Comparison of ENCODE assay signal across 7 mouse cellular contexts in genomic region chr1:182553649-182554375, GRCm38 (mm10). TPM values are rescaled to one million over a fixed set of nuclear protein-coding genes. Genes with fewer than 3 reads are reported as not detected.
DNase-seq lines count a peak whose midpoint lies in the region; TF ChIP-seq lines count a peak whose summit lies in the region.

No protein-coding gene starts in this region.

- no peaks in the 10 kb centered on the region for H3K36me3 ChIP-seq in CH12.LX (replicated peaks in 1 of 2; ENCODE audit: control insufficient read depth in 1 of 2, insufficient read depth in 1 of 2, low read length in 1 of 2)

- dilution Hi-C loops in CH12.LX (cut with MboI; ENCODE audit: extremely low pct_ligation_motif_present, extremely low pct_unique_long_range_greater_than_20kb, low sequenced_read_pairs), result no loop called here

- TF ChIP-seq EP300 in CH12.LX (IDR thresholded peaks at IDR 0.05; ENCODE audit: low read length), result no peak

- H3K4me3 ChIP-seq in CH12.LX (replicated peaks in 1 of 3; ENCODE audit: low read depth in 2 of 3, low read length in 2 of 3, poor library complexity in 1 of 3), result no peak overlapping the region

- H3K4me1 ChIP-seq in CH12.LX (ENCODE audit: control insufficient read depth in 1 of 2, insufficient read depth in 2 of 2), result no peaks in the 10 kb centered on the region

- no peak overlapping the region for H3K27ac ChIP-seq in CH12.LX (ENCODE audit: insufficient read depth, low read depth)

- intact Hi-C loops in heart, postnatal 10 days (cut with DNase I), result loop anchor here (1.0 kb wide), 1 partner anchor 406 kb away; no protein-coding TSS in a partner anchor

- no peaks in the 10 kb centered on the region for H3K27me3 ChIP-seq in CH12.LX (replicated peaks)

- peak; percentile 24 to 83 for TF ChIP-seq CTCF in CH12.LX (conservative IDR thresholded peaks at IDR 0.05 in 1 of 2, IDR thresholded peaks at IDR 0.05 in 1 of 2; ENCODE audit: low read depth in 2 of 2, low read length in 2 of 2)

- no peaks in the 10 kb centered on the region for H3K79me2 ChIP-seq in CH12.LX (replicated peaks; ENCODE audit: control insufficient read depth, extremely low read depth, insufficient read depth, poor library complexity, severe bottlenecking)

- TF ChIP-seq POLR2A in CH12.LX (IDR thresholded peaks at IDR 0.05; ENCODE audit: low read depth, low read length), result no peak

- peak; percentile 78 for TF ChIP-seq RAD21 in CH12.LX (IDR thresholded peaks at IDR 0.05; ENCODE audit: low read depth, low read length)

- no peak overlapping the region for H3K9ac ChIP-seq in CH12.LX (ENCODE audit: insufficient read depth, low read depth)

- no peaks in the 10 kb centered on the region for H3K9me3 ChIP-seq in CH12.LX (replicated peaks; ENCODE audit: low read length)

- in situ Hi-C loops in CH12.LX (cut with MboI; ENCODE audit: low pct_ligation_motif_present, low pct_unique_long_range_greater_than_20kb, low sequenced_read_pairs), result loop anchor here (25.0 kb wide), 2 partner anchors 233 to 708 kb away; no protein-coding TSS in a partner anchor

- H3K4me2 ChIP-seq in CH12.LX (ENCODE audit: insufficient read depth, low read depth, poor library complexity, severe bottlenecking), result no peak overlapping the region

- DNase-seq in CH12.LX (ENCODE audit: extremely low read depth), result peak; percentile 52
- DNase-seq in adrenal gland, adult 18-20 months (ENCODE audit: low spot score in 2 of 2), result peak; percentile 46 to 53
- DNase-seq in embryo, embryonic 9.5 days (ENCODE audit: extremely low spot score), result peak; percentile 62
- peak; percentile 54 to 72 for DNase-seq in heart, postnatal 10 days
- peak; percentile 35 for DNase-seq in layer of hippocampus, adult 9-10 months (ENCODE audit: low spot score)
- DNase-seq in lung, postnatal 36 days, result peak; percentile 73
- DNase-seq in right cerebral cortex, postnatal 14 days, result peak; percentile 69

TF ChIP-seq in CH12.LX, 34 proteins besides CTCF, POLR2A, EP300 and RAD21:
- TF ChIP-seq MYC (IDR thresholded peaks at IDR 0.05; ENCODE audit: low read depth, low read length) (peak; percentile 68; the same call in 1 of the 2 replicates), ZKSCAN1 (IDR thresholded peaks at IDR 0.05; ENCODE audit: borderline replicate concordance, low read depth, low read length) (no peak), MAX (IDR thresholded peaks at IDR 0.05; ENCODE audit: low read length) (peak; percentile 46; the same call in 1 of the 2 replicates), ELF1 (IDR thresholded peaks at IDR 0.05; ENCODE audit: low read depth, low read length) (no peak), SMC3 (IDR thresholded peaks at IDR 0.05; ENCODE audit: low read depth, low read length) (peak; percentile 49), BHLHE40 (IDR thresholded peaks at IDR 0.05; ENCODE audit: low read depth, low read length) (peak; percentile 47)

RNA-seq across cellular contexts. Expression of gene Capn8, which starts 11.0 kb away (rescaled TPM):
- total RNA-seq in CH12.LX (2012; rRNA removed), result not detected in 2 replicates
- total RNA-seq in CH12.LX (2014; rRNA removed), result not detected in 2 replicates
- not detected in 2 replicates for polyA plus RNA-seq in CH12.LX (2012; ENCODE audit: insufficient read length, low read depth)
- total RNA-seq in adrenal gland, adult 18-20 months (2021), result under 1 TPM; 0.19 to 0.33 TPM
- not detected for total RNA-seq in heart, postnatal 10 days (2021)

RNA-seq across cellular contexts. Expression of gene Capn2, which starts 36.4 kb away (rescaled TPM):
- 25.9 and 28.1 TPM in 2 replicates for total RNA-seq in CH12.LX (2012; rRNA removed)
- total RNA-seq in CH12.LX (2014; rRNA removed), result 10.9 and 12.5 TPM in 2 replicates
- 14.2 and 15.0 TPM in 2 replicates for polyA plus RNA-seq in CH12.LX (2012; ENCODE audit: insufficient read length, low read depth)
- 100 to 1,000 TPM in 1 of 2 experiments, 10 to 100 TPM in 1; 63.1 to 122 TPM for total RNA-seq in adrenal gland, adult 18-20 months (2021)
- 10 to 100 TPM; 87.8 to 91.2 TPM for total RNA-seq in heart, postnatal 10 days (2021)
